Mouse (Mus musculus) lung, adult 2 months (tissue): ENCODE data around the gene Gm10840. TPM values are rescaled to one million over a fixed set of nuclear protein-coding genes. Genes with fewer than 3 reads are reported as not detected.
A peak's percentile ranks its signal among the peaks of the same experiment; 100 is the strongest.

Experiments
- DNase-seq: peaks from one replicate; pipeline ENCODE4 v3.0.0; 2022
- H3K4me1 ChIP-seq: fragments of 200-500 bp; 2 replicates; pipeline ENCODE4 v1.6.1; 2011; ENCODE audit warnings: low read length; ENCODE audit not compliant: control insufficient read depth, insufficient read depth
- H3K4me3 ChIP-seq: fragments of 200-500 bp; replicated peaks from 2 replicates; pipeline ENCODE3; 2011; ENCODE audit warnings: low read depth, mild to moderate bottlenecking, control low read depth, low read length; ENCODE audit errors: extremely low read depth
- CTCF ChIP-seq: fragments of 200-500 bp; IDR thresholded peaks from 2 replicates; pipeline ENCODE4 v1.5.1; 2011; ENCODE audit warnings: mild to moderate bottlenecking, low read length, control low read depth; ENCODE audit not compliant: insufficient read depth
- POLR2A ChIP-seq: fragments of 200-500 bp; IDR thresholded peaks from 2 replicates; pipeline ENCODE4 v1.6.1; 2011; ENCODE audit warnings: low read depth, mild to moderate bottlenecking, control low read depth, low read length, borderline replicate concordance; ENCODE audit errors: extremely low read depth
- WGBS: fragments of 180-500 bp; shearing (Covaris S2); methylation state at CpG from one replicate; pipeline ENCODE4 v1.1.7; 2018; 5-methylcytosine and 5-hydroxymethylcytosine counted together
- polyA plus RNA-seq: library from polyadenylated mRNA; depleted of rRNA; stranded (reverse); fragments of >200 nt; gene quantifications from 2 replicates; pipeline ENCODE4 v1.2.3, GENCODE M21; 2012

Gm10840 gene
- polyA plus RNA-seq, 1 experiment: not detected

DNA sequence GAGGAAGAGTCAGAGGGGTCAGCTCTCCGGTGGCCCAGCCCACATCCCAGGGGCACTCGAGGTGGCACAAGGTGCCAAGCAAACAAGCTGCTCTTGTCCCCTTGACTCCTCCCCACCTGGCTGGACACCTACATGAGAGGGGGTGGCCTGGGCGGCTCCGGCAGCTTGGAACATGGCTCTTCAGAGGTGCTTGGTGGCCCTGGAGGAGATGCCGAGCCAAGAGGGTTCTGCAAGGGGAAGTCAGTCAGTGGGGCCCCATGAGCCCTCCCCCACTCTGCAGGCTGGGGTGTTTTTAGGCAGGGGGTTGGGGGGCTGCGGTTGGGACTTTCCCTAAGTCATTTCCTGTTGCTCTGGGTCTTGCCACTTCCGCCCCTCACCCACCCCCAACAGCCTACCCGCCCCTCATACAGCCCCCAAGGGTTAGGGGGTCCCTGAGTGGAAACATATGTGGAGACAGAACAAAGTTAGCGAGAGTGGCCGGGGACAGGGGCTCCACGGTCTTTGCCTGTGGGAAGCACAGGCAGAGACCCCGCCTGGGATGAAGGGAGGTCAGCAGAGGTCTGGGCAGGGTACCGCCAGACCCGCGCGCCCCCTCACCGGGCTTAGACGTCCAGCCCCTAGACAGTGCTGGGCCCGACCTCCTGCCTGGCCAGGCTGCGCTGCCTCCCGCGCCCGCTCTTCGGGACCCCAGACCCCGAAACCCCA lies 1.3 kb upstream of the Gm10840 start:
- H3K4me1 ChIP-seq: peaks cover 28% of the 10 kb centered on the region
- DNase-seq: peak; percentile 87
- 2% methylated on average over 24 of the region's 25 CpGs for WGBS
- TF ChIP-seq POLR2A (no peak), CTCF (no peak)
- peak overlapping the region; percentile 78 for H3K4me3 ChIP-seq

DNA sequence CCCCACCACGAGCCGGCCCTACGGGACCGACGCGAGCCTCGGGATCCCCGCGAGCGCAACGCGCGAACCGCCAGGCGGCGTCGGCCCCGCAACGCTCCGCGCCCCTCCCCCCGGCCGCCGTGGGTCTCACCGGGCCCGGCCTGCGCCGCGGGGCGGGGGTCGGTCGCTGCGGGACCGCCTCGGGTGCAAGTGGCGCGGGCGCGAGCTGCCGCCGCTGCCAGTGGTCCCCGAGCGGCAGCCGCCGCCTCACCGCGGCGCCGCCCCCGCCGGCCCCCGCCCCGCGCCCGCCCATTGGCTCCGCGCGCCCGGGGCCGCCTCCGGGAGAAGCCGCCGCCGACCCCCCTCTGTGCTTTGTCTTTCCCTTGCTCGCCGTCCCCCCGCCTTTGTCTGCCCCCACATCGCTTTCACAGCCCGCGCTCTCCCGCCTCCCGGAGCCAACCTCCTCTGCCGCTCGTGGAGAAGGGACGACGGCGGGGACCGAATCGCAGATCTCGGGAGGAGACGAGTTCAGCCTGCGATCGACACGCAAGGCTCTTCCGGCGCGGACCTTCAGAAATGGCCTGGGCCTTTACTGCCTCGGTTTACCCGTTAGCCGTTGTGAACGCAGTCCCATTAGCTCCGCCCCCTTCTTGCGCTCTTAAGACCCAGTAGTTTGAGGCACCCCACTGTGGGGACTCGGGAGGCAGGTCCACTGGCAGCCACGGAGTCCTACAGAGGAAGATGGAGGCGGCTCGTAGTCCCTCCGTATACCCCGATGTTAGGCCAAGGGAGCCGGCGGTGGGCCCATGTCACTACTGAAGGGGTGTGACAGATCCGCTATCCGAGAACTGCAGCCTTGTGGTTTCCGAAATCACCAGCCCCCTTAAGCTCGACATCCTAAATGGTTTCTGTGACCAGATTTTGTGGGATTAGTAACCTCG lies 469 bp upstream of the Gm10840 start:
- WGBS: under 1% methylated on average over 104 of the region's 106 CpGs

DNA sequence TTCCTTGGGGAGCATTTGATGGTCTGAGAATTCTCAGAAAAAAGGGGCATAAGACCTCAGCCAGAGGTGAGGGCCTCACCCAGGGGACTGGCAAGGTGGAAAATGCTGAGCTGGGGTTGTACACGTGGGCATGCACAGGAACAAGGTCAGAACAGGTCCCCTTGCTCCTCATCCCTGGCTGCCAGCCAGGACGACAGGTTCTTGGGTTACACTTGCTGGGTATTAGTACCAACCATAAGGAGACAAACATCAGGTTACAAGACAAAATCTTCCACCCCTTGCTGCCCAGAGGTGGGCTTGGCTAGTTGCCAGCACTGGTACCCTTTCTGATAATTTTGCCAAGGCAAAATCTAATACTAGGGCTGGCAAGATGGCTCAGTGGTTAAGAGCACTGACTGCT lies 1.6 kb downstream of the Gm10840 start:
- Histone ChIP-seq H3K4me1 (peaks cover 32% of the 10 kb centered on the region), H3K4me3 (no peak overlapping the region)
- WGBS: 88% methylated on average over 2 of the region's 2 CpGs
- DNase-seq: no peak
- TF ChIP-seq CTCF (no peak), POLR2A (no peak)

More for the DNA sequence above, 469 bp upstream of the Gm10840 start:
- Histone ChIP-seq H3K4me3 (peak overlapping the region; percentile 96), H3K4me1 (peaks cover 34% of the 10 kb centered on the region)
- peak; percentile 79 for DNase-seq
- TF ChIP-seq POLR2A (peak; percentile 67; the same call in 1 of the 2 replicates), CTCF (no peak)

DNA sequence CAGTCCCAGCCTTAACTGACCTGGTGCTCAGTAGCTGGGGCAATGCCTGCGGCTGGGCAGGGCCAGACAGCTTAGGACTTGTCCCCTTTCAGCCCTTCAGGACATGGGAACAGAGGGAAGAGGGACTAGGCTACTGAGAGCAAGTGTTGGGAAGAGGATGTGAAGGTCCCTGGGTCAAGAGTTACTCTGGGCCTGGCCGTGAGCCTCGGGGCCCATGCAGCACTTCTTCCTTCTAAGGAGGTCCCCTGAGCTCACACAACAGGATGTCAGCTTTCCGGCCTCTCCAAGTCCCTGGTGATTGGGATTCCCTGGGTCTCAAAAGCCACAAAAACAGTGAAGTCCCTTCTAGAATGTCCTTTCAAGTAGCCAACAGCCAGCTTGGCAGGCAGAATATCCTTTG lies 2.9 kb downstream of the Gm10840 start:
- Histone ChIP-seq H3K4me1 (peaks cover 27% of the 10 kb centered on the region), H3K4me3 (no peak overlapping the region)
- no peak for DNase-seq
- 40% methylated on average over 4 of the region's 4 CpGs for WGBS
- TF ChIP-seq POLR2A: no peak
- no peak for TF ChIP-seq CTCF

DNA sequence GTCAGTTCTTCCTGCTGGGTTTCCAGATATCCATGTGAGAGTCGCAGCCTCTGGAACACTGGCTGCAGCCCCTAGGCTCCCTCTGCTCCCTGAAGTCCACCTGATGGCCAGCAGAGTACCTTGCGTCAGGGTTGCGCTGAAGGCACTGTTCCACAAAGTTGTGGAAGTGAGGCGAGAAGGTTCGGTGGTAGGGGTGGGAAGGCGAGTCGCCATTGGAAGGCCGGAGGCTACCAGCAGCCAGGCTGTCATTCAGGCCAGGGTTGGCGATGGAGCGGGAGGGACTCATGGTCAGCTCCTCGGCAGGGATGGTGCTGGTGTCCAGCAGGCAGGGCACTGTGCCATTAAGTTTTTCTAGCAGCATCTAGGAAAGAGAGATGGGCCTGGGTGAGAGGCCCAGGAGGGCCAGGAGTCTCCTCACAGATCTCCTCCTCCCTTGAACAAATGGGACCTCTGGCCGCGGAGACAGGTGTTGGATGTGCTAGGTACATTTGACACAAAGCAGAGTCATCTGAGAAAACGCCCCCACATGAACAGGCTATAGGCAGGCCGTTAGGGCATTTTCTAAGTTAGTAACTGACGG lies 4.0 kb downstream of the Gm10840 start:
- 85% methylated on average over 16 of the region's 16 CpGs for WGBS
- DNase-seq: no peak
- Histone ChIP-seq H3K4me3 (no peak overlapping the region), H3K4me1 (peaks cover 19% of the 10 kb centered on the region; the same call in 1 of the 2 replicates)
- TF ChIP-seq POLR2A (no peak), CTCF (no peak)

DNA sequence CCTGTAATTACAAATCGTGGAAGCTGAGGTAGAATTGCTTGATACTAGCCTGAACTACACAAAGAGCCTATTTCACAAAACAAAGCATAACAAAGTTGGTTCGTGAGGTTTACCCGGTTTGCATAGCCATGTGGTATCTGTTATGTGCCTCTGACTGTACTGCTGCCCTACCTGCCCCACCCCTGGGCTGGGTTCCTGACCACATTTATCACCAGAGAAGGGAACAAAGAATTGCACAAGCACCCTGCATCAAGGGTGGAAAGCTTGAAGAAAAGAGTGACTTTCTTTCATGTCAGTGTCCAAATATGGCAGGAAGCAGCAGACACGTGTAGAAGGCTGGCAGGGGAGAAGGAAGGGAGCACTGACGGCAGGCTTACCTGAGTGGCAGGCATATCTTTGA lies 6.8 kb downstream of the Gm10840 start:
- no peak for DNase-seq
- WGBS: 63% methylated on average over 5 of the region's 5 CpGs
- H3K4me3 ChIP-seq: no peak overlapping the region
- TF ChIP-seq POLR2A: no peak
- TF ChIP-seq CTCF: no peak
- H3K4me1 ChIP-seq: peaks cover 15% of the 10 kb centered on the region; the same call in 1 of the 2 replicates

DNA sequence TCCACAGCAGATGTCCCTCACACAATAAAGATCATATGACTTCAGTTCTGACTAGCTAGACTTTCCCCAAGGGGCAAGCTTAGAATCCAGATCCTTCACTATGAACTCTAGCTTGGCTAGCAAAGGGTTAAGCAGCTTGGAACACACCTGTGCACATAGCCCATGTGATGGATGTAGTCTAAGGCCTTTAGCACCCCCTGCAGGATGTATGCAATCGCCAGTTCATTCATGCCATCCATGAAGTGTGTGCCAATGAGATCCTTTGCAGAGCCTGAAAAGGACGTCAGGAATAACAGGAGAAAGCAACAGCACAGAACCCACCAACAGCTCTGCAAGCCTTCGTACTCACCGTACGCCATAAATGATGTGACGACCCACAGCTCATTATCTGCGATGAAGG lies 10.2 kb downstream of the Gm10840 start:
- no peak for DNase-seq
- 77% methylated on average over 7 of the region's 7 CpGs for WGBS
- Histone ChIP-seq H3K4me3 (no peak overlapping the region), H3K4me1 (no peaks in the 10 kb centered on the region)
- TF ChIP-seq POLR2A (no peak), CTCF (peak; percentile 22; the same call in 1 of the 2 replicates)

DNA sequence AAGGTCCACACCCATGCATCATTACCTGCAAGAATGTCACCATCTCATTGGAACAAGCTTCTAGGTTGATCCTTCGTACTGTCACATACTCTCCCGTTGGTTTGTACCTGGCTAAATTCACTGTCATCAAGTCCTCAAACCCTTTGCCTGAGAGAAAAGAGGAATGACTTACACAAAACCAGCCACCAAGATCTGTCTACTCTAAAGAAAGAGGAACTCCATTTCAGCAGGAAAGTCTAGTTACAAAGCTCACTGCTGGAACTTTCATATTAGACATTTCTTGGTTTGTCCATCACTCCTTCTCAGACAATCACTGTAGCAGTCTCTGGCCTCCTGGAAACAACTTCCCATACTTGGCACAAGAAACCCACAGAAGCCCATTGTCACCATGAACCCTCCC lies 12.6 kb downstream of the Gm10840 start:
- no peak for DNase-seq
- H3K4me3 ChIP-seq: no peak overlapping the region
- 86% methylated on average over 2 of the region's 2 CpGs for WGBS
- no peaks in the 10 kb centered on the region for H3K4me1 ChIP-seq
- TF ChIP-seq POLR2A (no peak), CTCF (no peak)

DNA sequence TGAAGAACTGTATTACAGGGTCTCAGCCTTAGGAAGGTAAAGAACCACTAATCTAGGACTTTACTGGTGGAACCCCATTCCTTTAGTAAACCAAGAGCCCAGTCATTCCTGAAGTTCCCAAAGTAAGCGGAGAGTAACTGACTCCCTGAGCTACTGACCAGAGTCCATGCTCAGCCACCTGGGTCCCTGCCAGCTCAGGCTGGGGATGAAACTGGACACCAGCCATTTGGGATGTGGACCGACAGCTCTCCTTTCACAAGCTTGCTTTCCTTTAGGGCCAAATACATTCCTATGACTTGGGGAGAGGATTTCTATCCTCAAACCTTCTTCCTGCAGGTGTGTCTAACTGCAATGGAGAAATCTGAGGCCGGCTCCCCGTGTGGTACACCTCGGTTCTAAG lies 13.7 kb downstream of the Gm10840 start:
- Histone ChIP-seq H3K4me3 (no peak overlapping the region), H3K4me1 (peaks cover 2% of the 10 kb centered on the region; the same call in 1 of the 2 replicates)
- no peak for DNase-seq
- TF ChIP-seq CTCF: no peak
- TF ChIP-seq POLR2A: no peak
- 81% methylated on average over 5 of the region's 5 CpGs for WGBS
